Mouse (Mus musculus): ENCODE measurements at regions not wholly inside any gene's neighbourhood (a gene's known extent, or its start where the extent isn't known, plus 50 kb on each side); places are given as distances from the start of the nearest gene placed in this dataset.

- Histone ChIP-seq H3K27me3 (ENCODE audit: insufficient read depth, low read length) (no peaks in the 10 kb centered on the region), H3K9me3 (replicated peaks; ENCODE audit: low read length) (no peaks in the 10 kb centered on the region), H3K36me3 (ENCODE audit: insufficient read depth, low read length) (no peaks in the 10 kb centered on the region), H3K27ac (no peak overlapping the region), H3K9ac (ENCODE audit: low read depth, low read length) (no peak overlapping the region), H3K4me2 (ENCODE audit: low read length) (no peak overlapping the region), H3K4me3 (replicated peaks; ENCODE audit: low read depth, low read length) (no peak overlapping the region), H3K4me1 (replicated peaks; ENCODE audit: insufficient read depth, low read length) (no peaks in the 10 kb centered on the region)
- 85% methylated on average over 5 of the region's 5 CpGs for WGBS
- no peak for DNase-seq (ENCODE audit: low spot score)
- no peak for TF ChIP-seq CTCF (IDR thresholded peaks at IDR 0.05; ENCODE audit: low read depth)
- no peak for ATAC-seq (replicated peaks; ENCODE audit: low FRiP score, low read depth)
Observed at GRCm38 (mm10) chr12:107759291-107759690, 244.1 kb downstream of the Bcl11b start.

- Histone ChIP-seq H3K4me3 (replicated peaks; ENCODE audit: low read depth, low read length) (no peak overlapping the region), H3K9me3 (replicated peaks; ENCODE audit: low read length) (no peaks in the 10 kb centered on the region), H3K9ac (ENCODE audit: low read depth, low read length) (no peak overlapping the region), H3K4me2 (ENCODE audit: low read length) (no peak overlapping the region), H3K36me3 (ENCODE audit: insufficient read depth, low read length) (no peaks in the 10 kb centered on the region), H3K27me3 (ENCODE audit: insufficient read depth, low read length) (no peaks in the 10 kb centered on the region), H3K4me1 (replicated peaks; ENCODE audit: insufficient read depth, low read length) (no peaks in the 10 kb centered on the region), H3K27ac (no peak overlapping the region)
- TF ChIP-seq CTCF (IDR thresholded peaks at IDR 0.05; ENCODE audit: low read depth), result no peak
- no peak for ATAC-seq (replicated peaks; ENCODE audit: low FRiP score, low read depth)
- 81% methylated on average over 4 of the region's 4 CpGs for WGBS
- DNase-seq (ENCODE audit: low spot score), result no peak
Observed at GRCm38 (mm10) chr12:107759911-107760310, 243.5 kb downstream of the Bcl11b start.

- H3K4me3 ChIP-seq (replicated peaks; ENCODE audit: low read depth, low read length), result no peak overlapping the region
- H3K9ac ChIP-seq (ENCODE audit: low read depth, low read length), result no peak overlapping the region
- DNase-seq (ENCODE audit: low spot score) (no peak), ATAC-seq (replicated peaks; ENCODE audit: low FRiP score, low read depth) (no peak)
- H3K4me1 ChIP-seq (replicated peaks; ENCODE audit: insufficient read depth, low read length), result no peaks in the 10 kb centered on the region
- H3K9me3 ChIP-seq (replicated peaks; ENCODE audit: low read length), result no peaks in the 10 kb centered on the region
- WGBS, result 79% methylated on average over 4 of the region's 4 CpGs
- H3K36me3 ChIP-seq (ENCODE audit: insufficient read depth, low read length), result no peaks in the 10 kb centered on the region
- H3K27ac ChIP-seq, result no peak overlapping the region
- H3K27me3 ChIP-seq (ENCODE audit: insufficient read depth, low read length), result no peaks in the 10 kb centered on the region
- no peak for TF ChIP-seq CTCF (IDR thresholded peaks at IDR 0.05; ENCODE audit: low read depth)
- H3K4me2 ChIP-seq (ENCODE audit: low read length), result no peak overlapping the region
Observed at GRCm38 (mm10) chr12:107762140-107762539, 241.3 kb downstream of the Bcl11b start.

GRCm38 (mm10) chr12:107769801-107770515 is 233.4 kb downstream of the Bcl11b start:
- H3K27ac ChIP-seq, result no peak overlapping the region
- DNase-seq (ENCODE audit: low spot score) (no peak), ATAC-seq (replicated peaks; ENCODE audit: low FRiP score, low read depth) (no peak)
- no peak overlapping the region for H3K4me2 ChIP-seq (ENCODE audit: low read length)
- 66% methylated on average over 13 of the region's 13 CpGs for WGBS
- H3K4me1 ChIP-seq (replicated peaks; ENCODE audit: insufficient read depth, low read length), result no peaks in the 10 kb centered on the region
- no peak overlapping the region for H3K4me3 ChIP-seq (replicated peaks; ENCODE audit: low read depth, low read length)
- TF ChIP-seq CTCF (IDR thresholded peaks at IDR 0.05; ENCODE audit: low read depth), result no peak
- H3K9ac ChIP-seq (ENCODE audit: low read depth, low read length), result no peak overlapping the region
- no peaks in the 10 kb centered on the region for H3K9me3 ChIP-seq (replicated peaks; ENCODE audit: low read length)
- H3K36me3 ChIP-seq (ENCODE audit: insufficient read depth, low read length), result no peaks in the 10 kb centered on the region
- H3K27me3 ChIP-seq (ENCODE audit: insufficient read depth, low read length), result no peaks in the 10 kb centered on the region

GRCm38 (mm10) chr12:107770516-107770836 is 232.9 kb downstream of the Bcl11b start:
- H3K27ac ChIP-seq, result no peak overlapping the region
- H3K4me2 ChIP-seq (ENCODE audit: low read length), result no peak overlapping the region
- no peak for ATAC-seq (replicated peaks; ENCODE audit: low FRiP score, low read depth)
- no peaks in the 10 kb centered on the region for H3K27me3 ChIP-seq (ENCODE audit: insufficient read depth, low read length)
- no peak overlapping the region for H3K9ac ChIP-seq (ENCODE audit: low read depth, low read length)
- no peaks in the 10 kb centered on the region for H3K9me3 ChIP-seq (replicated peaks; ENCODE audit: low read length)
- no peak overlapping the region for H3K4me3 ChIP-seq (replicated peaks; ENCODE audit: low read depth, low read length)
- no peak for TF ChIP-seq CTCF (IDR thresholded peaks at IDR 0.05; ENCODE audit: low read depth)
- WGBS, result 17% methylated on average over 5 of the region's 5 CpGs
- DNase-seq (ENCODE audit: low spot score), result no peak
- no peaks in the 10 kb centered on the region for H3K36me3 ChIP-seq (ENCODE audit: insufficient read depth, low read length)
- no peaks in the 10 kb centered on the region for H3K4me1 ChIP-seq (replicated peaks; ENCODE audit: insufficient read depth, low read length)

- 74% methylated on average over 2 of the region's 2 CpGs for WGBS
Observed at GRCm38 (mm10) chr12:107771325-107771724, 232.1 kb downstream of the Bcl11b start.

GRCm38 (mm10) chr12:107771809-107772208 is 231.6 kb downstream of the Bcl11b start:
- H3K4me1 ChIP-seq (replicated peaks; ENCODE audit: insufficient read depth, low read length), result no peaks in the 10 kb centered on the region
- no peak for TF ChIP-seq CTCF (IDR thresholded peaks at IDR 0.05; ENCODE audit: low read depth)
- no peaks in the 10 kb centered on the region for H3K9me3 ChIP-seq (replicated peaks; ENCODE audit: low read length)
- H3K9ac ChIP-seq (ENCODE audit: low read depth, low read length), result no peak overlapping the region
- no peak overlapping the region for H3K4me3 ChIP-seq (replicated peaks; ENCODE audit: low read depth, low read length)
- no peak overlapping the region for H3K27ac ChIP-seq
- WGBS, result 35% methylated on average over 3 of the region's 3 CpGs
- ATAC-seq (replicated peaks; ENCODE audit: low FRiP score, low read depth), result no peak
- H3K36me3 ChIP-seq (ENCODE audit: insufficient read depth, low read length), result no peaks in the 10 kb centered on the region
- no peak for DNase-seq (ENCODE audit: low spot score)
- H3K4me2 ChIP-seq (ENCODE audit: low read length), result no peak overlapping the region
- no peaks in the 10 kb centered on the region for H3K27me3 ChIP-seq (ENCODE audit: insufficient read depth, low read length)

More at GRCm38 (mm10) chr12:107771325-107771724, 232.1 kb downstream of the Bcl11b start:
- no peaks in the 10 kb centered on the region for H3K27me3 ChIP-seq (ENCODE audit: insufficient read depth, low read length)
- no peak overlapping the region for H3K4me2 ChIP-seq (ENCODE audit: low read length)
- H3K4me1 ChIP-seq (replicated peaks; ENCODE audit: insufficient read depth, low read length), result no peaks in the 10 kb centered on the region
- no peak overlapping the region for H3K9ac ChIP-seq (ENCODE audit: low read depth, low read length)
- H3K27ac ChIP-seq, result no peak overlapping the region
- no peak for TF ChIP-seq CTCF (IDR thresholded peaks at IDR 0.05; ENCODE audit: low read depth)
- ATAC-seq (replicated peaks; ENCODE audit: low FRiP score, low read depth) (no peak), DNase-seq (ENCODE audit: low spot score) (no peak)
- H3K4me3 ChIP-seq (replicated peaks; ENCODE audit: low read depth, low read length), result no peak overlapping the region
- H3K9me3 ChIP-seq (replicated peaks; ENCODE audit: low read length), result no peaks in the 10 kb centered on the region
- H3K36me3 ChIP-seq (ENCODE audit: insufficient read depth, low read length), result no peaks in the 10 kb centered on the region

Measured in kidney, postnatal 0 days (tissue).